Mouse (Mus musculus): ENCODE data around the gene Rasal1. TPM values are rescaled to one million over a fixed set of nuclear protein-coding genes. Genes with fewer than 3 reads are reported as not detected.

The Rasal1 gene
- polyA plus RNA-seq, 1 experiment = 2.0 TPM

- Histone ChIP-seq H3K9me3 (replicated peaks; ENCODE audit: control insufficient read depth, insufficient read depth, low read length, poor library complexity, severe bottlenecking) (no peaks in the 10 kb centered on the region), H3K27me3 (ENCODE audit: control insufficient read depth, insufficient read depth, low read length, poor library complexity, severe bottlenecking) (no peaks in the 10 kb centered on the region), H3K4me1 (ENCODE audit: control insufficient read depth, insufficient read depth, low read length) (no peaks in the 10 kb centered on the region), H3K27ac (ENCODE audit: insufficient read depth, low read length) (no peak overlapping the region), H3K9ac (ENCODE audit: low read depth, poor library complexity, severe bottlenecking) (no peak overlapping the region), H3K36me3 (ENCODE audit: control insufficient read depth, insufficient read depth, low read length, poor library complexity, severe bottlenecking) (peaks cover 16% of the 10 kb centered on the region), H3K4me3 (ENCODE audit: low read depth, low read length) (no peak overlapping the region)
- TF ChIP-seq EP300 (IDR thresholded peaks at IDR 0.05; ENCODE audit: insufficient read depth, low read depth, low read length) (no peak), CTCF (IDR thresholded peaks at IDR 0.05; ENCODE audit: low read depth, low read length) (no peak), POLR2A (IDR thresholded peaks at IDR 0.05; ENCODE audit: insufficient read depth, low read length) (no peak)
Observed at GRCm38 (mm10) chr5:120627515-120628300, 20.9 kb upstream of the Rasal1 start.

- Histone ChIP-seq H3K4me3 (ENCODE audit: low read depth, low read length) (no peak overlapping the region), H3K9me3 (replicated peaks; ENCODE audit: control insufficient read depth, insufficient read depth, low read length, poor library complexity, severe bottlenecking) (no peaks in the 10 kb centered on the region), H3K9ac (ENCODE audit: low read depth, poor library complexity, severe bottlenecking) (no peak overlapping the region), H3K36me3 (ENCODE audit: control insufficient read depth, insufficient read depth, low read length, poor library complexity, severe bottlenecking) (peaks cover 14% of the 10 kb centered on the region), H3K27ac (ENCODE audit: insufficient read depth, low read length) (no peak overlapping the region), H3K4me1 (ENCODE audit: control insufficient read depth, insufficient read depth, low read length) (no peaks in the 10 kb centered on the region), H3K27me3 (ENCODE audit: control insufficient read depth, insufficient read depth, low read length, poor library complexity, severe bottlenecking) (no peaks in the 10 kb centered on the region)
- TF ChIP-seq EP300 (IDR thresholded peaks at IDR 0.05; ENCODE audit: insufficient read depth, low read depth, low read length) (no peak), CTCF (IDR thresholded peaks at IDR 0.05; ENCODE audit: low read depth, low read length) (no peak), POLR2A (IDR thresholded peaks at IDR 0.05; ENCODE audit: insufficient read depth, low read length) (no peak)
Observed at GRCm38 (mm10) chr5:120628624-120629023, 20.0 kb upstream of the Rasal1 start.

- Histone ChIP-seq H3K9ac (ENCODE audit: low read depth, poor library complexity, severe bottlenecking) (no peak overlapping the region), H3K27me3 (ENCODE audit: control insufficient read depth, insufficient read depth, low read length, poor library complexity, severe bottlenecking) (no peaks in the 10 kb centered on the region)
Observed at GRCm38 (mm10) chr5:120631128-120631527, 17.5 kb upstream of the Rasal1 start.

GRCm38 (mm10) chr5:120631892-120632291, 16.7 kb upstream of the Rasal1 start:
- no peak overlapping the region for H3K4me3 ChIP-seq (ENCODE audit: low read depth, low read length)
- no peaks in the 10 kb centered on the region for H3K4me1 ChIP-seq (ENCODE audit: control insufficient read depth, insufficient read depth, low read length)
- H3K9me3 ChIP-seq (replicated peaks; ENCODE audit: control insufficient read depth, insufficient read depth, low read length, poor library complexity, severe bottlenecking) = no peaks in the 10 kb centered on the region
- H3K27ac ChIP-seq (ENCODE audit: insufficient read depth, low read length) = no peak overlapping the region
- no peaks in the 10 kb centered on the region for H3K27me3 ChIP-seq (ENCODE audit: control insufficient read depth, insufficient read depth, low read length, poor library complexity, severe bottlenecking)
- peaks cover 2% of the 10 kb centered on the region; the same call in 1 of the 2 replicates for H3K36me3 ChIP-seq (ENCODE audit: control insufficient read depth, insufficient read depth, low read length, poor library complexity, severe bottlenecking)
- no peak overlapping the region for H3K9ac ChIP-seq (ENCODE audit: low read depth, poor library complexity, severe bottlenecking)
- TF ChIP-seq EP300 (IDR thresholded peaks at IDR 0.05; ENCODE audit: insufficient read depth, low read depth, low read length) (no peak), CTCF (IDR thresholded peaks at IDR 0.05; ENCODE audit: low read depth, low read length) (peak; percentile 37)

More at GRCm38 (mm10) chr5:120631128-120631527, 17.5 kb upstream of the Rasal1 start:
- H3K36me3 ChIP-seq (ENCODE audit: control insufficient read depth, insufficient read depth, low read length, poor library complexity, severe bottlenecking) = peaks cover 2% of the 10 kb centered on the region; the same call in 1 of the 2 replicates
- H3K27ac ChIP-seq (ENCODE audit: insufficient read depth, low read length) = no peak overlapping the region
- H3K4me3 ChIP-seq (ENCODE audit: low read depth, low read length) = peak overlapping the region; percentile 3; the same call in 1 of the 2 replicates
- no peaks in the 10 kb centered on the region for H3K9me3 ChIP-seq (replicated peaks; ENCODE audit: control insufficient read depth, insufficient read depth, low read length, poor library complexity, severe bottlenecking)
- H3K4me1 ChIP-seq (ENCODE audit: control insufficient read depth, insufficient read depth, low read length) = no peaks in the 10 kb centered on the region
- TF ChIP-seq CTCF (IDR thresholded peaks at IDR 0.05; ENCODE audit: low read depth, low read length) = no peak
- no peak for TF ChIP-seq EP300 (IDR thresholded peaks at IDR 0.05; ENCODE audit: insufficient read depth, low read depth, low read length)
- TF ChIP-seq POLR2A (IDR thresholded peaks at IDR 0.05; ENCODE audit: insufficient read depth, low read length) = no peak

- Histone ChIP-seq H3K27ac (ENCODE audit: insufficient read depth, low read length) (no peak within 1 kb of the TSS), H3K9me3 (replicated peaks; ENCODE audit: control insufficient read depth, insufficient read depth, low read length, poor library complexity, severe bottlenecking) (no peaks in the 10 kb centered on the region), H3K9ac (ENCODE audit: low read depth, poor library complexity, severe bottlenecking) (no peak within 1 kb of the TSS), H3K27me3 (ENCODE audit: control insufficient read depth, insufficient read depth, low read length, poor library complexity, severe bottlenecking) (no peaks in the 10 kb centered on the region), H3K4me1 (ENCODE audit: control insufficient read depth, insufficient read depth, low read length) (no peaks in the 10 kb centered on the region), H3K36me3 (ENCODE audit: control insufficient read depth, insufficient read depth, low read length, poor library complexity, severe bottlenecking) (no peaks in the 10 kb centered on the region), H3K4me3 (ENCODE audit: low read depth, low read length) (no peak within 1 kb of the TSS)
- TF ChIP-seq POLR2A (IDR thresholded peaks at IDR 0.05; ENCODE audit: insufficient read depth, low read length) (no peak), EP300 (IDR thresholded peaks at IDR 0.05; ENCODE audit: insufficient read depth, low read depth, low read length) (no peak), CTCF (IDR thresholded peaks at IDR 0.05; ENCODE audit: low read depth, low read length) (no peak)
Observed at GRCm38 (mm10) chr5:120634131-120634530, 14.5 kb upstream of the Rasal1 start, which contains the start of gene Cfap73. Gene Cfap73 (minus strand): TSS chr5:120634235.

- no peak overlapping the region for H3K27ac ChIP-seq (ENCODE audit: insufficient read depth, low read length)
- H3K4me1 ChIP-seq (ENCODE audit: control insufficient read depth, insufficient read depth, low read length) = no peaks in the 10 kb centered on the region
- H3K9me3 ChIP-seq (replicated peaks; ENCODE audit: control insufficient read depth, insufficient read depth, low read length, poor library complexity, severe bottlenecking) = no peaks in the 10 kb centered on the region
- no peak overlapping the region for H3K4me3 ChIP-seq (ENCODE audit: low read depth, low read length)
- no peak overlapping the region for H3K9ac ChIP-seq (ENCODE audit: low read depth, poor library complexity, severe bottlenecking)
- no peaks in the 10 kb centered on the region for H3K27me3 ChIP-seq (ENCODE audit: control insufficient read depth, insufficient read depth, low read length, poor library complexity, severe bottlenecking)
- H3K36me3 ChIP-seq (ENCODE audit: control insufficient read depth, insufficient read depth, low read length, poor library complexity, severe bottlenecking) = no peaks in the 10 kb centered on the region
- TF ChIP-seq CTCF (IDR thresholded peaks at IDR 0.05; ENCODE audit: low read depth, low read length) (no peak), EP300 (IDR thresholded peaks at IDR 0.05; ENCODE audit: insufficient read depth, low read depth, low read length) (no peak), POLR2A (IDR thresholded peaks at IDR 0.05; ENCODE audit: insufficient read depth, low read length) (no peak)
Observed at GRCm38 (mm10) chr5:120634860-120635259, 13.8 kb upstream of the Rasal1 start.

Data from ES-Bruce4 (cell line).